Mouse (Mus musculus) A20 (cell line): ENCODE measurements at regions not wholly inside any gene's neighbourhood (a gene's known extent, or its start where the extent isn't known, plus 50 kb on each side); places are given as distances from the start of the nearest gene placed in this dataset.
A peak's percentile ranks its signal among the peaks of the same experiment; 100 is the strongest.

Experiments
- DNase-seq: peaks from one replicate; pipeline ENCODE4 v3.0.0-alpha.2; 2011; ENCODE audit warnings: low read depth, low spot score

GRCm38 (mm10) chr2:116808113-116808512 is 70.4 kb upstream of the Tmco5 start:
- no peak for DNase-seq

GRCm38 (mm10) chr2:116808554-116808953 is 69.9 kb upstream of the Tmco5 start:
- no peak for DNase-seq

- no peak for DNase-seq
Measured at GRCm38 (mm10) chr2:116810116-116810515, 68.4 kb upstream of the Tmco5 start.

GRCm38 (mm10) chr2:116812869-116813558 is 65.5 kb upstream of the Tmco5 start:
- DNase-seq: no peak

- DNase-seq: no peak
Measured at GRCm38 (mm10) chr2:116813559-116813895, 65.0 kb upstream of the Tmco5 start.

DNA sequence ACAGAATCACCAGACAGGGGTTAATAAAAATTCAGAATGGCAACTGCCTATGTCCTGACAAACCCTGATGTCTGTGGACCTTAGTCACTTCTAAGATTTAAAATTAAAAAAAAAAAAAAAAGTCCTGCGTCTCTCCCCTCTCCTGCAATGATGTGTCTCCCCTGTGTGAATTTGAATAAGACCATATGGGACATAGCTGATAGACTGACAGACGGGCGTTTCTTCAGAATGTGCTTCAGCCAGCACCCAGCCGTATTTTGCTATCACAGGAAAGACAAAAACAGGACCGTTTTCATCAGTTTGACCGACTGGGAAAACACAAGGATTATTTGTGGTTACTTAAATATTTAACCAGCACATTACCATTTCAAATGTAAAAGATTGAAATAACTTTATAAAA is 61.4 kb upstream of the Tmco5 start:
- no peak for DNase-seq

DNA sequence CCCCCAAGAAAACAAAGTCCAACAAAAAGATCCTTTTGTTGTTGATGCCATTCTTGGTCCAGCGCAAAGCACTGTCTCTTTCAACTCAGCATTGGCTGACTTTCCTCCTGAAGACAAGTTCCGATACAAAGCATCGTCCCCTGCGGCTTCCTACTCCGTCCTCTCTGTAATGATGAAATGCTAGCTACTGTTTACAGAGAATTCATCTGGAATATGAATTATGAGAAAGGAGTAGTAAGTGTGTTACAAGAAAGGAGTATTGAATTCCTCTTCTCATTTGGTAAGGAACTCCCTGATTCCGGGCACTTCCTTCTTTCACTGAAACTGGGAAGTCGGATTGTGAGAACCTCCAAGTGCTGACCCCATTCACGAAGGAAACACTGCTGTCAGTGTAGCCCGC is 60.9 kb upstream of the Tmco5 start:
- no peak for DNase-seq

DNA sequence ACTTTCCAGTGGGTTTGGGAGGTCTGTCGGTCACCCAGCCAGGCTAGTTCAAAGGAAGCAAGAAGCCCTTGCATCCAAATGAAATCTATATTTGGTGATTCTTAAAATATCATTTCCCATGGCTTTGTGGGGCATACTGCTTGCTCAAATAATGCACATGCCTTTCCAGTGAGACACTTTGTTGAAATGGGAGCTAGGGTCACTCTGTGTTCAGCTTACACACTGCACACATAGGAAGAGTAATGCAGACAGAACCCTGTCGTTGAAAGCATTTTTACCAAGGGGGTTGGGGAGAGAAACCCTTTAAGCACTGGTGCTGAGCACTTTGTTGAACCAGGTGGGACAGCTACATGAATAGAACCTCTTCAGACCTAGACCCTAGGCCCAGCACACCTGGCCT is 59.9 kb upstream of the Tmco5 start:
- no peak for DNase-seq

DNA sequence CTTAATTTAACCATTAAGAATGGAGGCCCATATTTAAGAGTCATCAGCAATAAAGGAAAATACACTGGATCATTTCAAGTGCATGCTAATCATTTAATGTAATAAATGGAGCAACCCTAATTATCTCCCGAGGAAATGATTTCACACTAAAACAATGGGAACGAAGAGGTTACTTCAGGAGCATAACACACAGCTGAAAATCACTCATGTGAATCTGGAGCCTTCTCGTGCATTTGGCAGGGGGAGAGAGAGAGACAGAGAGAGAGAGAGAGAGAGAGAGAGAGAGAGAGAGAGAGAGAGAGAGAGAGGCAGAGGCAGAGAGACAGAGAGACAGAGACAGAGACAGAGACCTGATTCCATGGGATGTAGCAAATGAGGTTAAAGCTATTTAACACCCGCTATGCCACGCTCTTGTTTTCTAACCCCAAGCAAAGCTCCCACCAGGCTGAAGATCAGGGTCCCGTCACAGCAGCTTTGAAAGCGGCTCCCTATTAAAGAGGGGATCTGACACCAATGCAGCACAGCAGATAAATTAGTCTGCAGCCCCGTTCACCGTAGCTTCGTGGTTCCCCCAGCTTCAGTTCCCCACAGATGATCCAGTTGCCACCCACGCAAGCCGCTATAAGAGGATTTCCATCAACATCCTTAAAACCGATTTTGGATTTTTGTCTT is 59.3 kb upstream of the Tmco5 start:
- no peak for DNase-seq

DNA sequence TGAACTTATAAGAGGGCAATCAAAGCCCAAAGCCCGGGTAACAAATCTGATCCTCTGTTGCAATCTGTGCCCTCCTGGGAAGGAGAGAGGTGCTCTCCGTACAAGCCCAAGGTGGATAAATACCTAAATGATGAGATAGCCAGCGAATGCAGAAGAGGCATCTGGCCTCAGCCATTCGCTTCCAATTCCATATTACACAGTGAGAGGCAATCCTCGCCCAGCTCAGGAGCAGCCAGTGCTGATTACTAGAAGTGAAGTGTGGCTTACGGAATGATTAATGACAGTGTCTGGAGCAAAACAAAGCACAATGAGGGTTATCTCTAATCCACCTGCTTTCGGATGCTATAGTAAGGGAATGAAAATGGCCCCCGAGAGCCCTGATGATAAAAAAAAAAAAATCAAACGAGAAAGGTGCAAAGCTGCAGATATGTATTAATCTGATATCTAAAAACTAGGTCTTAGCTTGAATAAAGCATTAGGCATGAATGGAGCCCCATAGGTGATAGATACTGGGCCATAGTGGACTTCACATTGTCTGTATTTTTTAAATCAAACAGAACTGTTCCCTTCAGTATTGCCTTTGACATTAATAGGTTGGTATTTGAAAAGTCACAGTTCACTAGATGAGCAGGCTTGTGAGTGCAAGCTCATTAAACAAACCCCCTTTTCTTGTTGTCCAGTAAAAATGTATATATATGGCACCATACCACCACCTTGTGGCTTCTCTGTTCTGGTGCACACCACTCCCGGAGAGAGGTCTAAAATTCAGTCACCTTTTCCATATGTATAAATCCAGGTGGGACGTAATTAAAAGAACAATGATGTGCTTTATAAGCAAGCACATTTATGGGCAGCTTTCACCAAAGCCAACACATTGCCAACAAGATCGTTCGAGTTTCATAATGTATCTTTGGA is 57.4 kb upstream of the Tmco5 start:
- peak; percentile 14 for DNase-seq
